Mouse (Mus musculus) heart, postnatal 14 days (tissue): ENCODE measurements around the gene Gm5426. TPM values are rescaled to one million over a fixed set of nuclear protein-coding genes. Genes with fewer than 3 reads are reported as not detected.

Source experiments
- DNase-seq, 2 experiments: peaks; one replicate each; pipeline ENCODE4 v3.0.0; 2021 to 2022
- intact Hi-C: fragments of 180-260 bp; cut with DNase I; formaldehyde crosslinking; loops from one replicate; pipeline ENCODE4 v1.15.1; 2025
- total RNA-seq, 2 experiments: library from RNA; stranded (reverse); gene quantifications; 2 replicates each; pipeline ENCODE4 v1.2.3; 2021

Gm5426 gene
- total RNA-seq, 2 experiments from 2014 or later: not detected

- intact Hi-C loops: loop anchor here (2.0 to 10.0 kb wide), 7 partner anchors 50 to 1553 kb away; partner anchors contain the start of gene Btg1
- peak; percentile 56 to 70 for DNase-seq
These were observed 4.2 kb upstream of the Gm5426 start for GRCm38 (mm10) chr10:96132161-96132560.

GRCm38 (mm10) chr10:96138585-96138984 is 2.2 kb downstream of the Gm5426 start:
- intact Hi-C loops: loop anchor here (10.0 kb wide), 1 partner anchor 1546 kb away; no protein-coding TSS in a partner anchor
- DNase-seq: no peak

GRCm38 (mm10) chr10:96139274-96139673 is 2.9 kb downstream of the Gm5426 start:
- DNase-seq: peak; percentile 6 to 20
- intact Hi-C loops: loop anchor here (10.0 kb wide), 1 partner anchor 1546 kb away; no protein-coding TSS in a partner anchor

- intact Hi-C loops: no loop called here
- DNase-seq: no peak
These were observed 10.2 kb downstream of the Gm5426 start for GRCm38 (mm10) chr10:96146578-96146977.

GRCm38 (mm10) chr10:96148250-96148699 is 11.9 kb downstream of the Gm5426 start:
- intact Hi-C loops: no loop called here
- DNase-seq: peak; percentile 5 to 11

GRCm38 (mm10) chr10:96150401-96151116 is 14.2 kb downstream of the Gm5426 start:
- DNase-seq: peak in 1 of 2 experiments; percentile 11

GRCm38 (mm10) chr10:96153315-96153714 is 16.9 kb downstream of the Gm5426 start:
- DNase-seq: no peak
- intact Hi-C loops: no loop called here

More at GRCm38 (mm10) chr10:96150401-96151116, 14.2 kb downstream of the Gm5426 start:
- intact Hi-C loops: no loop called here

- intact Hi-C loops: no loop called here
- no peak for DNase-seq
These were observed 26.7 kb downstream of the Gm5426 start for GRCm38 (mm10) chr10:96162975-96163706.

- intact Hi-C loops: no loop called here
- DNase-seq: no peak
These were observed 27.4 kb downstream of the Gm5426 start for GRCm38 (mm10) chr10:96163791-96164190.

GRCm38 (mm10) chr10:96165260-96165659 is 28.9 kb downstream of the Gm5426 start:
- intact Hi-C loops: no loop called here
- DNase-seq: no peak

- intact Hi-C loops: no loop called here
- DNase-seq: no peak
These were observed 32.6 kb downstream of the Gm5426 start for GRCm38 (mm10) chr10:96168998-96169397.

GRCm38 (mm10) chr10:96171546-96171945 is 35.1 kb downstream of the Gm5426 start:
- no peak for DNase-seq
- intact Hi-C loops: no loop called here

GRCm38 (mm10) chr10:96172964-96173363 is 36.6 kb downstream of the Gm5426 start:
- DNase-seq: no peak
- intact Hi-C loops: no loop called here

- DNase-seq: no peak
- intact Hi-C loops: no loop called here
These were observed 37.4 kb downstream of the Gm5426 start for GRCm38 (mm10) chr10:96173771-96174170.

- DNase-seq: no peak
- intact Hi-C loops: no loop called here
These were observed 40.5 kb downstream of the Gm5426 start for GRCm38 (mm10) chr10:96176916-96177315.

- no peak for DNase-seq
- intact Hi-C loops: loop anchor here (5.0 kb wide), 1 partner anchor 48 kb away; no protein-coding TSS in a partner anchor
These were observed 44.4 kb downstream of the Gm5426 start for GRCm38 (mm10) chr10:96180554-96181397.

GRCm38 (mm10) chr10:96181398-96181790 is 45.0 kb downstream of the Gm5426 start:
- DNase-seq: no peak

GRCm38 (mm10) chr10:96181883-96182628 is 45.7 kb downstream of the Gm5426 start:
- intact Hi-C loops: loop anchor here (5.0 kb wide), 1 partner anchor 50 kb away; no protein-coding TSS in a partner anchor
- no peak for DNase-seq

More at GRCm38 (mm10) chr10:96181398-96181790, 45.0 kb downstream of the Gm5426 start:
- intact Hi-C loops: loop anchor here (5.0 kb wide), 1 partner anchor 49 kb away; no protein-coding TSS in a partner anchor

GRCm38 (mm10) chr10:96185026-96185425 is 48.6 kb downstream of the Gm5426 start:
- DNase-seq: no peak
- intact Hi-C loops: no loop called here

GRCm38 (mm10) chr10:96185601-96186000 is 49.2 kb downstream of the Gm5426 start:
- intact Hi-C loops: no loop called here

More at GRCm38 (mm10) chr10:96185601-96186000, 49.2 kb downstream of the Gm5426 start:
- DNase-seq: no peak
